Mouse (Mus musculus) gonadal fat pad, adult 2 months (tissue): ENCODE measurements around the gene Arhgef39. TPM values are rescaled to one million over a fixed set of nuclear protein-coding genes. Genes with fewer than 3 reads are reported as not detected.
"Not testable (repeated sequence)": the region's sequence is repeated elsewhere in the genome, so short reads cannot be mapped to it uniquely, and the experiment has no call there.

Source experiments
- DNase-seq: peaks from one replicate; pipeline ENCODE4 v3.0.0-alpha.2; 2012; ENCODE audit warnings: low read depth
- polyA plus RNA-seq: library from polyadenylated mRNA; depleted of rRNA; stranded (reverse); fragments of >200 nt; gene quantifications from 2 replicates; pipeline ENCODE4 v1.2.3, GENCODE M21; 2012

Arhgef39 gene
- polyA plus RNA-seq, 1 experiment = 3.4 TPM

DNA sequence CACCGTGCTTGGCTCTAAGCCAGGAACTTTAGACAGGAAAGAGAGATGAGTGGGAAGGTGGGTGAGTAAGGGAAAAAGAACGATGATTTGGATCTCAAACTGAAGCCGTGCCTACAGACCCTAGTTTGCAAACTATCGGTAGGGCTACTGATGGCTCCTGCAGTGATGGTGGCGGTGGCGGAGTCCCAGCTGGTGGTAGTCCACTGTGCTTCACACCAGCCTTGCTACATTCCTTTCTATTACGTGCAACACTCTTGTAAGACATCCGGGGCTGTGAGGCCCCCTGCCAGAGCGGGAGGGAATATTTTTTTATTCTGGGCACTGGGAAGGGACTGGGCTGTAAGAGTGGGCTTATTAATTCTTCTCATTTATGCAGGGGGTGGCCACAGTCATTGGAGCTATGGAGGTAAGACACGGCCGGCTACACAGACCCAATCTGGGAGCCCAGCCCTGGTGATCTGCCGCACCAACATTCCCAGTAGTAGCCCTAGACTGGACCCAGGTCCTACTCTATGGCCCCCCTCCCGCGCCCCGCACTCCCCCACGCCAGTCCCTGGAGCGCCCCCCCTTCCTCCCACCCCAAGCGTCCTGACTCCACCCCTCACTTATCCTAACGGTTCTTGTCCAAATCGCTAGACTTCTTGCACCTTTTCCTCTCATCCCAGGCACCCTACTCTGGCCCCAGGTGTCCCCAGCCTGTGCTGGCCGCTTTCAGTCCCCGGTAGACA, 8.6 kb upstream of the Arhgef39 start:
- no peak for DNase-seq

DNA sequence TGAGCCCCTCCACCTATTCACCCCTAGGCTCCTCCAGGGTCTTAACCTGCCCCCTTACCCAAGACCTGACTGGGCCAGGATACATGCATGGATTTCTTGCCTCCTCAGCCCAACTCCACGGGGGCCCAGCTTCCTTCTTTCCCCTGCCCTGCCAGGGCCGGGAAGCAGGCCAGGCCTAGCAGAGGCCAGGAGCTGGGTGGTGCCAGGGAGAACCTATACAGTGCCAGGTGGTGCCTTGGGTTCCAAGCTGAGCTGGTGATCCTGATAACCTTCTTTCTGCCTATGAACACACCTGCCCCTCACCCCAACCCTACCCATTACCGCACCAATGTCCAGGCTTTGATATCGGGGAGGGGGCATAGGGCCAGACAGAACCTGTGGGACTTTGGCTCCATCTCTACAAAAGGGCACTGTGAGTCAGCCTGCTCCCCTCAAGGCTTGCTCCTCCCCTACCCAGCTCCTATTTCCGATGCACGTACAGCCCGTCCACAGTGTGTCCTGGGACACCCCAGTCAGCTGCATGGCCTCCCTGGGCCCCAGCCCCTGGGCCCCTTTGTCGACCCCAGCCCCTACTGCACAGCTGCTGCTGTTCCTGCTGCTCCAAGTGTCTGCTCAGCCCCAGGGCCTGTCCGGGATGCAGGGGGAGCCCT, 7.2 kb upstream of the Arhgef39 start, which contains the start of gene Car9:
TSS of gene Car9 (plus strand) at position 431 of the 650 bp plus-strand sequence.
- DNase-seq = no peak

DNA sequence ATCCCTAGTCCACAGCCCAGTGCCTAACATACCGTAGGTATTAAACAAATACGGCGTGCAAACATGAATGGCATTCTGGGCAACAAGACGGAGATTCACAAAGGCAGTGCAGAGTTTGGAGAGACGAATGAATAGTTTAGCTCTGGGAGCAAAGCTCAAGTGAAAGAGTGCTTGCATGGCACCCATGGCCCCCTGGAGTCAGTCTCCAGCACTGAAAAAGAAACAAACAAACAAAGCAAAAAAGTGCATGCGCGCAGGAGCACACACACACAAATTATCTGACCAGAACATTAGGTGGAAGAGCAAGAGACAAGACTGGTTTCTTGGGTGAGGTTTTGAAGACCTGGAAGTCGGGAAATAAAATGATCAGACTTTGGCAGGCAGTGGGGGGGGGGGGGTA, 6.6 kb upstream of the Arhgef39 start:
- DNase-seq = no peak

DNA sequence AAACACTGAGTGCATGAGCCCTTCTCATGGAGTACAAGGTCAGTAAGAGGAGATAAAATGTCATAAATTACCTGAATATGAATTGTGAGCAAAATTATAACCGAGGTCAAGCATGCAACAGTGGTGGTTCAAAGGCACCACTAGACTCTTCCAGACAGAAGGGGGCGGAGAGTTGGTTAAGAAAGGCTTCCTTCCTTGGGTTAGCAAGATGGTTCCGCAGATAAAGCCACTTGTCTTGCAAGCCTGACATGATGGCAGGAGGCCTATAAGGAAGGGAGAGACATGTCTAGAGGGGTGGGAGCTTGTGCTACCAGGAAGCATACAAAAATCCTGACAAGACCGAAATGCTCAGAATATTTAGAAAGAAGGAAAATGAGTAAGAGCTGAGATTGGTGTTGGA, 4.8 kb upstream of the Arhgef39 start:
- DNase-seq = no peak

DNA sequence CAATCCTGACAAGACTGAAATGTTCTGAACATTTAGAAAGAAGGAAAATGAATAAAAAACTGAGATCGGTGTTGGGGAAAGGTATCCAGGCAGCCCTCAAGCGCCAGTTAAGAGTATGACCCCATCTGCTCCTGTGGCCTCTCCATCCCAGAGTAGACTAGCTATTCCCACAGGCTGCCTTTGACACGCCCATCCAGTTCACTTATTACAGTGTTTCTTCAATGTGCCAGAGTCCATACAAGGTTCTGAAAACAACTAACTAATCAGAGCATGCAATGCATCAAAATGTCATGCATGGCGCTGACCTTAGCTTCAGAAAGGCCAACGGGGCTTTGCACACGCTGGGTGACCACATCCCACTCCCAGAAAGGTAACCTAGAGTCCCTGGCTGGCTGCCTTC, 4.0 kb upstream of the Arhgef39 start:
- DNase-seq = no peak

DNA sequence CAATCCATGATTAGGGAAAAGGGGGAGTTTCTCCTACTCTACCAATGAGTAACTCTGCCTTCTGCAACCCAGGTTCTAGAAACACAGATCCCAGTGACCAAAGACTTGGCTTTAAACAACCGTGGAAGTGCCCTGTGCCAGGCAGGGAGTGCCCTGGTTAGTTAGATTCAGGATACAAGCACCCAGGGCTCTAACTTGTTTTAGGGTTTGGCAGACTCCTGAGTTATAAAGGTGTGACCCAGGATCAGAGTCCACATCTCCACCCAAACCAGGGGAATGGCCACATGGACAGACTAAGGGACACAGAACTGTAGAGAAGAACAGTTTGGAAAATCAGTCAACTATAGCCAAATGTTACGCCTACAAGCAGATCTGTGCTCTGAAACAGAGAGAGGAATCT, 3.5 kb upstream of the Arhgef39 start:
- DNase-seq = no peak

DNA sequence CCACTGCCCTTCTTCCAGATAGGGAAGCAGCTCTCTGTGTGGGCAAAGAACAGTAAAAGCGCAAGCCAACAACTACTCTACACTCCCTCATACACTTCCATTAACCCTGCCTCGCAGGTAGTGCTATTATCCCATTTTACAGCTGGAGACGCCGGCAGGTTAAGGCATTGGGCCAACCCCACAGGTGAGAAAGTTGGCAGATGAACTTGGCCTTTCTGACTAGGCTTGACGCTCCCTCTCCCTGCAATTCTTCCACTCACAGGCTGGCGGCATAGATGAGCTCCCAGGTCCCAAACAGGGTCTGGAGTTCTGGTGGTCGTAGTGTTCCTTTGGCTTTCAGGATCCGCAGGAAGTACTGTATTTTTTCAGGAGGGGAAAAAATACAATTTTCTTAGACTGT, 512 bp downstream of the Arhgef39 start:
- DNase-seq = no peak

DNA sequence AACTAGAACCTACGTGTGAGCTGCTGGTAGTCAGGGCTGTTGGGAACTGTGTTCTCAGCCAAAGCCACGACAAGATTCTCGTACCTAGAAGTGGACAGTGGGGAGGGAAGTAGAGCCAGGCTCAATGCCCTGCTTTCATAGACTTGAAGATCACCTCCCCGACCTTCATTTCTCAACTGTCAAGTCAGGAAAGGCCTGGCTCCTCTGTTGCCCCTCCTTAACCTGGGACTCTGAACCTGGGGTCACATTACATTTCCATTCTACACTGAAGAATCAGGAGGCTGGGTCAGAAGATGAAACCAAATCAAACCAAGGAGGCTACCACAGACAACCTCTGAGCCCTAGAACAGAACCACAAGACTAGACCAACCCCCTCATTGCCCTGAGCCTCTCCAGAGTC, 1.5 kb downstream of the Arhgef39 start:
- DNase-seq = no peak

DNA sequence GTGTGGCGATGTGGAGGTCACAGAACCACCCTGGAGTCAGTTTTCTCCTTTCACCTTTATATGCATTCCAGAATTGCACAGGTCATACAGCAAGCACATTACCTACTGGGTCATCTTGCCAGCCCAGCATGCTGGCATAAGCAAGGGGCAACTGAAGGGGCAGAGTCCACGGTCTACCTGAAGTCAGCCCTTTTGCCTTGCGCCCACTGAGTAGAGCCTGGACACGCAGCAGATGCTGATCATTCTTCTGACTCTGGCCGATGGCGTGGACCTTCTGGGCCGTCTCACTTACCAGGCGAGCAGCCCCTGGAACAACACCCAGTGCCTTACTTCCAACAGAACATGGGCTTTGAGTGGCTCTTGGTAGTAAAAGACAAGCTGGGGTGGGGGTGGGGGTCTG, 2.1 kb downstream of the Arhgef39 start:
- no peak for DNase-seq

DNA sequence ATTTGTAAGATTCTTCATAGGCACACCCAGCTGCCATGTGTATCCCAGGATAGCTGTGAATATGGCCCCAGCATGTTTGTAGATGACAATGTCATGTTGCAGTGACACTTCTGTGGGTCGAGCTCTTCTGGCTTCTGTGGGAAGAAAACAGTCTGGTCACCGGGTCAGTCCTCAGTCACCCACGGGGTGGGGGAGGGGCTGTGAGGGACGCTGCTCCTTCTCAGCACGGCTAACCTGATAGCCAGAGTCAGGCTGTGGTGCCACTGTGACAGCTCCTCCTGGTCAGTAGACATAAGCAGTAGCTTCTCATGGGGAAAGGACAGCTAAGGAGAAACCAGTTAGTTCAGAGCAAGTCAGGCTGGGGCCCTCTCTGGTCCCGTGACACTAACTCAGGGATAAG, 2.9 kb downstream of the Arhgef39 start:
- DNase-seq = no peak

DNA sequence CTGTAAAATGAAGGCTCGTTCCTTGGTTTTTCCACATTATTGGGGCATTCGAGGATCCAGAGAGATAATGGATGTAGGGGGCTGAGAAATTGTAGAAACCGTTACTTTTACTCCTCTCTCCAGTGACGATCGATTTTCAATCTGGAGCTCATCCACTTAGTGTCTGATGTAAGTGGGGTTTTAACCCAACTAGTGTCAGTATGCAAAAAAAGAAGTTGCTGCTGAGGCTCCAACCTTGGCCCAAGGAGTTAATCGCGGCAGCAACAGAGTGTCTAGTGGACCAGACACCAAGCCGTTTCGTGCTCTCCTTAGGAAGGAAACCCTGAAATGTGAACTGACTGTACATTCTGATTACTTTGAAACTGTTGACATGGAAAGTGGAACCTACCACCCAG, 5.7 kb downstream of the Arhgef39 start:
- no peak for DNase-seq

DNA sequence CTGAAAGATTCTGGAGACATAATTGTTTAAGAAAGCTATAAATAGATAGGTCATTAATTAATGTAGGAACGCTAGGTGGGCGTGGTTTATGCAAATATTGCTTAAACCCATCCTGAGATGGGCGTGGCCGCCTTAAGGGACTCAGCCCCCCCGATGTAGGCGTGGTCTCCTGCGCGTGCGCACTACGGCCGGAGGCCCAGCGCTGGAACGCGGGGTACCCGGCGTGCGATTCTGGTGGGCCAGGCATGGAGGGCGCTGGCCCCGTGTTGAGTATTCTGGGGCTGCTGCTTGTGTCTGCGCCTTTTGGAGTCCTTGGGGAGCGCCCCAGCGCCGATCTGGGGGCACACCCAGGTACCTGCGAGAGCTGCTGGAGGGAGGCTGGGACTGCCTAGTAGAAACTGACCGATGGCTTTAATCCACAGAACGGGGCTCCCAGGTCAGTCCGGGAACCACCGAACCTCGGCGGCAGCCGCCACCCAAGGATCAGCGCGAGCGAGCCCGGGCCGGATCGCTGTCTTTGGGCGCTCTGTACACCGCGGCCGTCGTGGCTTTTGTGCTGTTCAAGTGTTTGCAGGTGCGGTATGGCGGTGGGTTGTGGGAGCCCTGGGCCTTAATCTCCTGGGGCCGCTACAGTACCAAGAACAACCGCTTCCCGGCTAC, 6.2 kb downstream of the Arhgef39 start:
- DNase-seq = no peak

DNA sequence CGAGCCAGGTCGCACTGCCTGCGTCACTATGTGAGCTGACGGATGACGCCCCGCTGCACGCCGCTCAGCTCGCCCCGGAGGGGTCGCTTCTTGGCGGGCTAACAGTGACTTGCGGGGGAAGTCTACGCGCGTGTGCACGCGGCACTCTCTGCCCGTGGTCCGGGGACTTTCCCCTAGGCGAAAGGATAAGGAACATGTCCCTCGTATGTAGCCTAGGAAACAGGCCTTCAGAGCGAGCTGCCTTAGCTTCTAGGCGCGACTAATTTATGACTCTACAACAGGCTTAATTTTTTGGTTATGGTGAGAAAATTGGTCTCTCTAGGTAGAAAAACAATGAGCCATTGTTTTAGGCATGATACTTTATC, 6.7 kb downstream of the Arhgef39 start, which contains the start of gene Ccdc107:
TSS of gene Ccdc107 (plus strand) at position 80 of the 365 bp plus-strand sequence.
- DNase-seq = no peak

DNA sequence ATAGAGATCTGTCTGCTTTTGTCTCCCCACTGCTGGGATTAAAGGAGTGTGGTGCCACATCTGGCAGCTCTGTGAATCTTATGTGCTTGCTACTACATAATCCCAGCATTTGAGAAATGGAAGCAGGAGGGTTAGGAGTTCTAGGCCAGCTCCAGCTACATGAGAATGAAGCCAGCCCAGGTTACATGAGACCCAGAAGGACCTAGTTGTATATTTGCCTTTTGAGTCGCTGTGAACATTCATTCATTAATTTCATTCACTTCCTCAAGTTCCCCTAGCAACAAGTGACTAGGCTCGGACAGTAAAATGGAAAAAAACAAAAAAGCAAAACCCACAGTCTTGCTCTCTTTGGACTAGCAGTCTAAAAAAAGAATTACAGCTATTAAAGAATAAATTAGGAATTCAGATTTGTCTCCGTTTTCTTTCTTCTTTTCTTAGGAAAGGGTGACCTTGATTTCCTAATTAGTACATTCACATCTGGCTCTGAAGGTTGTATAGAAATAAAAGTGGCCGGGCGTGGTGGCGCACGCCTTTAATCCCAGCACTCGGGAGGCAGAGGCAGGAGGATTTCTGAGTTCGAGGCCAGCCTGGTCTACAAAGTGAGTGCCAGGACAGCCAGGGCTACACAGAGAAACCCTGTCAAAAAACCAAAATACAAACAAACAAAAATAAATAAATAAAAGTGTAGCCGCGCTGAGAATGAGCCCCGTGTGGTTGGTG, 7.2 kb downstream of the Arhgef39 start:
- no peak for DNase-seq

DNA sequence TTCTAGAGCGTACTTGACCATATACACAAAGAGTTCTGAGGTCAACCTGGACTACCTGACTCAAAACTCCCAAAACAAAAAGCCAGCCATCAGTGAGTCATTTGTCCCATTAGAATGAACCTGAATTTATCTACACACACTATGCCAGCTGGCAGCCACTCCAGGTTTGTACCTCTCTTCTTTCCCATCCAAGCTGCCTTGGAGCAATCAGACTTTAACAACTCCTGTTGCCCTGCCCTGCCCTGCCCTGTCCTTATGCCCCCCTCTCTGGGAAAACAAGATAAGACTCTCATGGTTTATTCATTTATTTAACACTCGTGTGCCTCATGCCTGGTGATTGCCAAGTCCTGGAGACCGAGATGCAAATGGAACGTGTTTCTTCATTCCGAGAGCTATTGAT, 8.7 kb downstream of the Arhgef39 start:
- no peak for DNase-seq

DNA sequence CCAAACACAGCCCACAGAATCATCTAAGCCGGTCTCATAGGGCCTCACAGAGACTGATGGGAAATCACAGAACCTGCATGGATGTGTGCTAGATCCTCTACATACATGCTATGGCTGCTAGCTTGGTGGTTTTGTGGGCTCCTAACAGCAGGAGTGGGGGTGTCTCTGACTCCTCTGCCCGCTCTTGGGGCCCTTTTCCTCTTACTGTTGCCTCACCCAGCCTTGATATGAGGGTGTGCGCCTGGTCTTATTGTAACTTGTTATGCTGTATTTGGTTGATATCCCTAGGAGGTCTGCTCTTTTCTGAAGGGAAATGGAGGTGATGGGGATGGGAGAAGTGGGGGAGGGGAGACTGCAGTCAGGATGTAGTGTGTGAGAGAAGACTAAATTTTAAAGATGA, 9.9 kb downstream of the Arhgef39 start:
- no peak for DNase-seq

DNA sequence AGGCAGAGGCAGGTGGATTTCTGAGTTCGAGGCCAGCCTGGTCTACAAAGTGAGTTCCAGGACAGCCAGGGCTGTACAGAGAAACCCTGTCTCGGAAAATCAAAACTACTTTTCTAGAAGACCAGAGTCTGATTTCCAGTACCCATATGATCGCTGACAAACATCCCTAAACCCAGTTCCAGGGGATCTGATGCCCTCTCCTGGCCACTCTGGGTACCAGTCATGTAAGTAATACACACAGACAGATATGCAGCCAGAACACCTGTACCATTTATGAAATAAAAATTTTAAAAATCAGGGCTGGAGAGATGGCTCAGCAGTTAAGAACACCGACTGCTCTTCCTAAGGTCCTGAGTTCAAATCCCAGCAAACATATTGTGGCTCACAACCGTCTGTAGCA, 13.8 kb downstream of the Arhgef39 start:
- not testable (repeated sequence) for DNase-seq

DNA sequence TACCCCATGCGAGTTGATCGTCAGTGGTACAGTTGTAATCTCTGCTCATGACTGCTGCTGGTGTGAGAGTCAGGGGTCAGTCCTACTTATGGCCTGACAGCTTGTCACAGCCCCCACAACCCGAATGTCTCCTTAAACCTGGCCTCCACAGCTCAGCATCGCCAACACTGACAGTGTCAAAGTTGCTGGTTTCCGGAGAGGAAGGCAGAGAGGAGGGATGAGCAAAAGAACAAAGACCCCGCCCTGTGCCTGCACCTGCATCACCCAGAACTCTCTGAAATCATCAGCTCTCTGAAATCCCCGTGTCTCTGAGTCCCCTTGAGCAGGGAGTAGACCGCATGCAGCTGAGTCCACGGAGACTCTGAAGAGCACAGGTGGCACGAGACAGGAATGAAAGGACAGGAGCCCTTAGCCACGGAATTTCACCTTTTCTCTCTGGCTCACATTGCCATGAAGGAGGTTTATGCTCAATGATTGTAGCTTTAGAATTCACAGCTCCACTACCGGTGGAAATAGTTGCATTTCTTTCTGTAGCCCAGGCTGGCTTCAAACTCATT, 15.9 kb downstream of the Arhgef39 start, which contains the start of gene Sit1:
TSS of gene Sit1 (minus strand) at position 200 of the 557 bp plus-strand sequence.
- DNase-seq = no peak

DNA sequence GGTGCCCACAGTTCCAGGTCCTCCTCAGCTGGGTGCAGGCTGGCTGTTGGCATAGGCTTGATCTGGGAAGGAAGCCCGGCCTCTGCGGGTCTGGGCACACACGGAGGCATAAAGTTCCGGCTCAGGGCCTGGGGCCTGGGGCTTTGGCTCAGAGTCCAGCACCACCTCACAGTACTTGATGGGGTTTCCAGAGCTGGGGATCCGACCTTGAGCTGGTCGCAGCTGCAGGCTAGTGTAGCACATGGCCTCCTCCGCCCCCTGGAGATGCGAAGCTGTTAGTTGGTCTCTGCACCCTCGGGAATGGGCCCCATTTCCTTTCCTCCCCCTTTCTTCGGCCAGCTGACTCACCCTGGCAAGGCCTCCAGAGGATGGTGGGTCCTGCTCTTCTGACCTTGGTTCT, 16.9 kb downstream of the Arhgef39 start:
- DNase-seq = no peak

DNA sequence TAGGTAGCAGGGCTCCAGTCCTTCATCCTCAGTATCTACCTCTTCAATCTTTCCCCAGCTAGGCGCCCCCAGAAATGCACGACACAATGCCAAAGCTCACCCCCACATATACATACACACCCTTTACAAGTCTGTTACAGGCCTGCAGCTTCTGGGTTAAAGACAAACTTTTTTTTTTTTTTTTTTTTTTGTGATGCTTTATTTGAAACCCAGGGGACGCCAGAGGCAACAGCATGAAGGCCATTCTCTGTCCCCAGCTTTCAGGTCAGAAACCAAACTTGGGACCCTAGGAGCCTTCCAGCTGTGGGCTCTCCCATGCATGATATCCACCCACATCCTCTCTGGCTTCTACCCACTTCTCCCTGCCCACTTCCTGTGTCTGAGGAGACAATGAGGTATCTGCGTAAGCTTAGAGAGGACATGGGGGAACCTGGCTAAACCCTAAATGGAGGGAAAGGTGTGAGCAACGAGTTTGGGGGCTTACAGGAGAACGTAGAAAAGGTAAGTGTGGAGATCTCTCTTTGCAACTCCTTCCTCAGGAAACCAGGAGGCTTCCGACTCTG, 17.5 kb downstream of the Arhgef39 start:
- no peak for DNase-seq

DNA sequence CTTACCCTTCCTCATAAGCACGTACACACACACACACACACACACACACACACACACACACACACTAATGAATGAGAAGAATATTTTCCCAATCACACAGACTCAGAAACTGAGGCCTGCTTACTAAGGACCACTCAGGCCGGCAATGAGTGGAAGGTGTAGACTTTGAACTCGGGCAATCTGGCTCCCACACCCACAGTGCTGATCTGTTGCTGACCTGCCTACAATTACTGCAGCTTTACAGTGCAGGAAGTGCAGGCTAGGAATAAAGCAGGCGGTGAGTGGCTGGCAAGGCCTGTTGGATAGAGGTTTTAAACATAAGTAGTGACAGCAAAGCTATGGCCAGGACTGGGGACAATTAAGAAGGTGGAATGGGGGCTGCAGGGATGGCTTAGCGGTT, 18.5 kb downstream of the Arhgef39 start:
- DNase-seq = no peak
